Mouse (Mus musculus) bone marrow macrophage, adult 2 months (primary cell): ENCODE results near the gene Ube2l3. TPM values are rescaled to one million over a fixed set of nuclear protein-coding genes. Genes with fewer than 3 reads are reported as not detected.

Source experiments
- H3K27ac ChIP-seq: 2 replicates; pipeline ENCODE4 v1.5.1; 2012; ENCODE audit warnings: low read depth, low read length; ENCODE audit not compliant: insufficient read depth
- H3K4me1 ChIP-seq: 2 replicates; pipeline ENCODE4 v1.6.1; 2012; ENCODE audit warnings: low read length; ENCODE audit not compliant: control insufficient read depth, insufficient read depth
- H3K4me3 ChIP-seq: 2 replicates; pipeline ENCODE4 v1.5.1; 2012; ENCODE audit warnings: mild to moderate bottlenecking, low read length, moderate library complexity; ENCODE audit not compliant: insufficient read depth
- CTCF ChIP-seq: IDR thresholded peaks from 2 replicates; pipeline ENCODE4 v1.5.1; 2012; ENCODE audit warnings: low read depth, mild to moderate bottlenecking, low read length, moderate library complexity
- POLR2A ChIP-seq: IDR thresholded peaks from 2 replicates; pipeline ENCODE4 v1.6.1; 2012; ENCODE audit warnings: mild to moderate bottlenecking, low read depth, low read length, borderline replicate concordance
- polyA plus RNA-seq: library from polyadenylated mRNA; stranded (reverse); fragments of >200 nt; gene quantifications from 2 replicates; pipeline ENCODE4 v1.2.4, GENCODE M21; 2012; ENCODE audit not compliant: missing spikeins, insufficient read depth, insufficient read length

Gene Ube2l3
- polyA plus RNA-seq, 1 experiment: 208 TPM

DNA sequence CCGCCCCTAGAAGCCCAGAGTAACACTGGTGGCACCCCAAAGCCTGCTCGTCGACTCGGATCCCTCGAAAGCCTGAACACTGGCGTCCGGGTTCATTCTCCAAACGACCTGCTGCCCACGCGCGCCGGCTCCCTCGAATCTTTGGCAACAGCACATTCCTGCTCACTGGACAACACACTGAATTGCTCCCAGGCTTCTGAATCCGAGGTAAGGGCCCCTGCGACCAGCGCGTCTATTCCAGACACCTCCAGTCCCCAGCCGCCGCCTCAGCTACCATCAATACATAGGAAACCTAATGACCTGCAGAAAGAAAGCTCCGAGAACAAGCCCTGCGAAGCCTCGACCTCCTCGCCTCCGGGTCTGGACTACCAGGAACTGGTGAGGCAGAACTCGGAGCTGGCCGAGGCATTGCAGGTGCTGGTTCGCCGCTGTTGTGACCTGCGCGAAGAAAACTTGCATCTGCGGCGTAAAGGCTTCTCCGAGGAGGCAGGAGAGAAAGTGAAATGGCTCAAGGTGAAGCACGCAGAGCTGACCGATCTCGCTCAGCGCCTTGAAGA, 7.0 kb upstream of the Ube2l3 start:
- Histone ChIP-seq H3K4me3 (peak overlapping the region; percentile 72), H3K27ac (no peak overlapping the region), H3K4me1 (no peaks in the 10 kb centered on the region)
- TF ChIP-seq CTCF: 0 out of 2 replicates have a peak, but pooled peaks have one; percentile 0
- TF ChIP-seq POLR2A: no peak

DNA sequence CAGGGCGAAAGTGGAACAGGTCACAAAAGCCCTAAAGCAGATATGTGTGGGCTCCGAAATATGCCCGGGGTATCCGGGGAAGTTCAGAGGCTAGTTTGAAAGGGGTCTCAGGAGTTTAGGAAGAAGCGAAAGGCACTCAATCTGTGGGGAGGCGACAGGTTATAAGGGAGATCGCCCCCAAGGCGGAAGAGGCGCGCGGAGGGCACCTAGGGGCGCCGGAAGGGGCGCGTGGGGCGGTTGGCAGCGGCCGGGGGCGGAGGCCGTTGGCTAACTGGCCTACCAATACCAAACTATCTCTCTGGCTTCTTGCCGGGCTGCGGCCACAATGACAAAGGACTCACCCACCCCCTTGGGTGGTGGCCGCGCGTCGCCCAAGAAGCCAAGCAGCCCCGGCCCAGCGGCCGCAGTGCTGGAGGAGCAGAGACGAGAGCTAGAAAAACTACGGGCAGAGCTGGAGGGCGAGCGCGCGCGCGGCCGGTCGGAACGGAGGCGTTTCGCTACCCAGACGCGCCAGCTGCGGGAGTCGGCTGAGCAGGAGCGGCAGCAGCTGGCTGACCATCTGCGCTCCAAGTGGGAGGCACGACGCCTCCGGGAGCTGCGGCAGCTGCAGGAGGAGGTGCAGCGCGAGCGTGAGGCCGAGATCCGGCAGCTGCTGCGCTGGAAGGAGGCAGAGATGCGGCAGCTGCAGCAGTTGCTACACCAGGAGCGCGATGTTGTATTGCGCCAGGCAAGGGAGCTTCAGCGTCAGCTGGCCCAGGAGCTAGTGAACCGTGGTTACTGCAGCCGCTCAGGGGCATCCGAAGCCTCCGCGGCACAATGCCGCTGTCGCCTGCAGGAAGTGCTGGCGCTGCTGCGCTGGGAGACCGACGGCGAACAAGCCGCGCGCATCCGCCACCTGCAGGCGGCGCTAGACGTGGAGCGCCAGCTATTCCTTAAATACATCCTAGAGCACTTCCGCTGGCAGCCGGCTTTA, 6.2 kb upstream of the Ube2l3 start, which contains the start of gene Rimbp3:
Gene Rimbp3, plus strand, starts transcription at position 215 of the 973 bp plus-strand sequence.
- no peaks in the 10 kb centered on the region for H3K4me1 ChIP-seq
- no peak within 1 kb of the TSS for H3K27ac ChIP-seq
- TF ChIP-seq CTCF (peak; percentile 78), POLR2A (no peak)
- peak within 1 kb of the TSS; percentile 72 for H3K4me3 ChIP-seq

DNA sequence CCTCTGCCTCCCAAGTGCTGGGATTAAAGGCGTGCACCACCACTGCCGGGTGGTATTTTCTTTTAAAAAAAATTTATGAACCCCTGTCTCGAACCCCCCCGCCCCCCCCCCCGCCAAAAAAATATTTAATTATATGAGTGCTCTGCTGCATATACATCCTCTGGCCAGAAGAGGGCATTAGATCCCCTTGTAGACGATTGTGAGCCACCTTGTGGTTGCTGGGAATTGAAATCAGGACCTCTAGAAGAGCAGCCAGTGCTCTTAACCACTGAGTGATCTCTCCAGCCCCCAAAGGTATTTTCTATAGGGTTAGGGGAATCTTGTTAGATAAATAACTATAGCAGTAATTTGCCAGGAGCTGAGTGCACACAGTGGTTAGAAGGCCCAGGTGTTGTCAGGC, 2.5 kb upstream of the Ube2l3 start:
- no peak overlapping the region for H3K27ac ChIP-seq
- 0 out of 2 replicates have a peak, but pooled peaks have one; percentile 35 for TF ChIP-seq CTCF
- no peak for TF ChIP-seq POLR2A

DNA sequence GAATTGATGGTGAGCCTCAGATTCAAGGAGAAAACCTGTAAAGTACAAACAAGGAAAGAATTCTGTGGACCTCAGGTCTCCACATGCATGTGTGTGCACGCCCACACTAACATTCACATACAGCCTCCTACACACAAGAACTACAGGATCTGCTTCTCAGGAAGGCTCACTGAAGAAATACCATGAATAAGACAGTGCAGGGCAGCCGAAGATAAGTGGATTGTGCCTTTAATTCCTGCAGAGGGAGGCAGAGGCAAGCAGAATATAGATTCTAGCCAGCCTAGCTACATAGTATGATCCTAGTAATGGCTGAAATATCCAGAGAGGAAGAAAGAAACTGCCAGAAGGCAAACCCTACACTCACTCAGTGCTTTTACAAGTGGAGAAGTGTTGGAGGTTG, 472 bp downstream of the Ube2l3 start:
- no peak overlapping the region for H3K4me3 ChIP-seq
- no peak overlapping the region for H3K27ac ChIP-seq

More for the DNA sequence above, 2.5 kb upstream of the Ube2l3 start:
- no peak overlapping the region for H3K4me3 ChIP-seq
- peaks cover 4% of the 10 kb centered on the region; the same call in 1 of the 2 replicates for H3K4me1 ChIP-seq

DNA sequence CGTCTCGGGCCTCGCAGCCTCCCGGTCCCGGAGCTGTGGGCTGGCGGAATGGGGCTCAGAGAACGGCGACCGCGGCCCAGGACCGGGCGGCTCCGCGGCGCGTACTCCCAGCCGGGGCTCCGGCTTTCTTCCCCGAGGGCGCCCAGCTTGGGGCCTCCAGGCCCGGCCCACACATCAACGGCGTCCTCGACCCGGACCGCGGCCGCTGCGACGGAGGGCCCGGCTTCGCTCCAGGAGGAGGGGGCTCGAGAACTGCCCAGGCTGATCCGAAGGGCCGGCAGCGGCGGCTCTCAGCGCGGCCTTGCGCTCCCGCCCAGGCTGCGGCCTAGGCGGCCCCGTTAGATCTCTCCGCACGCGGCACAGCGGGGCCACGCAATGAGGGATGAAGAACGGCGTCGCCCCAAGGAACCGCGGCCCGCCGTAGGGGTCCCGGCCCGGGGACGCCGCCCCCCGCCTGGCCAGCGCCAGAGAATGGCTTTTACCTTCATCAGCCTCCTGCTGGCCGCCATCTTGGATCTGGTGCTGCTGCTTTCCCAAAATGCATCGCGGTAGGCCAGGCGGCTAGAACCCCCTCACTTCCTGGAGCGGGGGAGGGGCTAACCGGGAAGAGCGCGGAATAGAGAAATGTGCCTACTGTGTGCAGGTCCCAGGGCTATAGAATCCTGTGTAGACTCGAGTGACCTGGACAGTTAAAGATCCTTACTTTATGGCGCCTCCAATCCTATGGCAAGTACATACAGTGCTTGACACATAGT, 1.3 kb downstream of the Ube2l3 start:
- H3K4me1 ChIP-seq: peaks cover 16% of the 10 kb centered on the region
- H3K27ac ChIP-seq: peak overlapping the region; percentile 59
- peak overlapping the region; percentile 91 for H3K4me3 ChIP-seq
- TF ChIP-seq CTCF: no peak
- TF ChIP-seq POLR2A: no peak

More for the DNA sequence above, 472 bp downstream of the Ube2l3 start:
- H3K4me1 ChIP-seq: peaks cover 11% of the 10 kb centered on the region
- TF ChIP-seq POLR2A (no peak), CTCF (no peak)

DNA sequence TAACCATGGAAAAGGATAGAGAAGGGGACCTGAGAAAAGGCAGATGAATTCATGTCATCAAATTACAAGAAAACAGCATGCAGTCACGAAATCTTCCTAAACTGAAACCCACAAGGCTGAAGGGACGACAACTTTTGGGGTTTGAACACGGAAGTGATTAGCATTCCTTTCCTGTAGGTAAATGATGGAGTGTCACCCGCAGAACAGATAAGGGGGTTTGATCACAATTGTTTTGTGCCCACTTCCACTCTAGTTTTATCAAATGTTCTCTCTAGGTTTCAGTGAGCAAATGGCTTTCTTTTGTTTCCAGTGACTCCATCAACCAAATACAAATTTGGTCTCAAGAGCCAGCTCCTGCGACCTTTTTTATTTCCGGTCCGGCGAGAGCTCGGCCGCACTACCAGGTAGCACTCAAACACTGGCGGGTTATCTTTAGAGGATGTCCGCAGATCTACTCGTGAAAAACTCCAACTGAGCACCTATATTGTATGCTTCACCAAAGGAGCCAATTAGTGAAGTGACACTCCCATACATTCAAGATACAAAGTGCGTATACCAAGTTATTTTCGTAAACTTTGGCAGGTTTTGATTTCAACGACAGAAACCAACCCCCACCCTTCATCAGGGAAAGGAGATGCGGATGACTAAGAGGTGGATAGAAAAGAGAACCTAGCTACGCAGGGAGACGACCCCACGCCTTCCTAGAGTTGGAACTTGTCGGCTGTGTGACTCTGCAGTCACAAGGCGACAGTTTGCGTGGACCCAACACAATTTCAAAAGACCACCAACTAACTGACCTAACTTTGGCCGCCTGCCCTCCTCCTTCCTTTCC, 2.1 kb downstream of the Ube2l3 start:
- TF ChIP-seq POLR2A (no peak), CTCF (no peak)
- H3K27ac ChIP-seq: peak overlapping the region; percentile 59
- H3K4me1 ChIP-seq: peaks cover 18% of the 10 kb centered on the region
- H3K4me3 ChIP-seq: peak overlapping the region; percentile 91

DNA sequence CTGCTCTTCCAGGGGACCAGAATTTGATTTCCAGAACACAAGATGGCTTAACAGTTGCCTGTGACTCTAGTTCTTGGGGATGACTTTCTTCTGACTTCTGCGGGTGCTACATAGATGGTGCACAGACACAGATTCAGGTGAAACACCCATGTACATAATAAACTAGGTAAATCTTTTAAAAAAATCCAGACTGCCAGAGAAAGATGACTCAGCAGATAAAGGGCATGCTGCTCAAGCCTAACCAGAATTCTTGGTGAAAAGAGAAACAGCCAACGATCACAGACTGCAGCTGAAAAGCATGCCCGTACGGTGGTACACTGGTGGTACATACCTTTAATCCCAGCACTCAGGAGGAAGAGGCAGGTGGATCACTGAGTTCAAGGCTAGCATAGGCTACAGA, 8.6 kb downstream of the Ube2l3 start:
- H3K4me1 ChIP-seq: peaks cover 36% of the 10 kb centered on the region
- H3K4me3 ChIP-seq: no peak overlapping the region
- no peak overlapping the region for H3K27ac ChIP-seq
- TF ChIP-seq CTCF (no peak), POLR2A (no peak)

DNA sequence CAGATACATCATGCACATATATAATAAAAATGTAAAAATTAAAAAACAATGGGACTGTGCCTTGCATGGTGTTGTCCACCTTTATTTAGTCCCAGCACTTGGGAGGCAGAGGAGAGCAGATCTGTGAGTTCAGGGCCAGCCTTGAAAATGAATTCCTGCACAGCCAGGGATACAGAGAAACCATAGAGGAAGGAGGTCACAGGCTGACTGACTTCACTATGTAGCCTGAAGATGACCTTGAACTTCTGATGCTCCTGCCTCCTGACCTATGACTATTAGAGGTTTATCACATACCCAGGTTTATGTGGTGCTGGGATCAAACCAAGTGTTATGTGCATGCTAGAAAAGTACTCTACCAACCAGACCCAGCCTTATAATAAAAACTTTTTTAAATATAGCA, 17.0 kb downstream of the Ube2l3 start:
- TF ChIP-seq CTCF: no peak
- no peak for TF ChIP-seq POLR2A
- no peak overlapping the region for H3K27ac ChIP-seq
- H3K4me1 ChIP-seq: peaks cover 29% of the 10 kb centered on the region
- H3K4me3 ChIP-seq: no peak overlapping the region

DNA sequence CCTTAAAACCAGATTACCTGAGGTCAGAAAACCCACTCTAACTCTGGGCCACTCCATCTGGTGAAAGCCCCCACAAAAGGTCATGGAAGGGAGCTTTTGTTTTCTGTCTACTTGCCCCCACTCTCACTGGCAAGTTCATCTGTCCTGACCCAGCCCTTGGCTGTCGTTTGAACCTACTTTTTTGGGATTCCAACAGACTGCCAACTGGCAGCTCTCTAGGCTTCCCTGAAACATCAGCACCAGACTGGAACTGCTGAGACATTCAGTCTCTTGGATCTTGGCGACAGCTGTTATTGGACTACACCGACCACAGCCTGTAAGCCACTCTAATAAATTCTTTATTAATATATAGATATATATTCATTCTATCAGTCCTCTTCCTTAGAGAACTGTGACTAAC, 19.4 kb downstream of the Ube2l3 start:
- Histone ChIP-seq H3K4me1 (peaks cover 44% of the 10 kb centered on the region), H3K27ac (peak overlapping the region; percentile 91), H3K4me3 (no peak overlapping the region)
- TF ChIP-seq CTCF (no peak), POLR2A (no peak)
